Mouse (Mus musculus) ES-Bruce4 (cell line): ENCODE results near the gene Tssk2.

Experiments
- CTCF ChIP-seq: IDR thresholded peaks from one replicate; pipeline ENCODE4 v1.8.1; 2011; ENCODE audit warnings: low read depth, low read length
- POLR2A ChIP-seq: IDR thresholded peaks from one replicate; pipeline ENCODE4 v1.8.1; 2011; ENCODE audit warnings: low read length; ENCODE audit not compliant: insufficient read depth

DNA sequence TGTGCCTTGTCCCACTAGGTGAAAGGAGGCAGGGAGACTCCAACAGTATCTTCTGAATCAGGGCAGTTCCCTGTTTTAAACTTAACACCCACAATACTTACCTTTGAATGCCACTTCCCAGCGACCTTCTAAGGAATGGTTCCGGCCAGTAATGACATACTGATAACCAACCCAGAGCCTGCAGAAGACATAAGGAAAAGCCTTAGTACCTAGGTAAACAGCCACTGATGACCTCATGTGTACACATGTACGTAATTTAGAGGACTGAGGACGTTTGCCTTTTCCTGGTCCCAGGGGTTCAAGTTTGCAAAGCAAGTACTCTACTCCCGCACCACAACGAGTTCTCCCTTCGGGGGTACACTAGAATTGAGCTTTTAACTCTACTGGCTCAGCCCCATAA, 41.3 kb upstream of the Tssk2 start:
- no peak for TF ChIP-seq CTCF
- TF ChIP-seq POLR2A, result no peak
